In genomic region chr4:40267681-40268080, GRCm38 (mm10) we compare ENCODE assay signal across 8 mouse cellular contexts. TPM values are rescaled to one million over a fixed set of nuclear protein-coding genes. Genes with fewer than 3 reads are reported as not detected.
DNase-seq lines count a peak whose midpoint lies in the region; ATAC-seq and TF ChIP-seq lines count a peak whose summit lies in the region.

No protein-coding gene starts in this region.

- peak overlapping the region; percentile 85 for H3K4me3 ChIP-seq in neural tube, embryonic 11.5 days (ENCODE audit: low read depth, low read length)
- peak overlapping the region; percentile 87 for H3K4me3 ChIP-seq in embryonic facial prominence, embryonic 12.5 days
- H3K4me3 ChIP-seq in kidney, adult 2 months (ENCODE audit: insufficient read depth, low read depth, low read length): peak overlapping the region; percentile 97
- peak overlapping the region; percentile 66 for H3K4me3 ChIP-seq in lung, postnatal 0 days (ENCODE audit: low read depth, low read length)

- TF ChIP-seq POLR2A in kidney, adult 2 months (IDR thresholded peaks at IDR 0.05; ENCODE audit: low read depth, low read length): no peak

- no peaks in the 10 kb centered on the region for H3K36me3 ChIP-seq in neural tube, embryonic 11.5 days (ENCODE audit: control insufficient read depth, insufficient read depth, low read length)
- peaks cover 26% of the 10 kb centered on the region for H3K36me3 ChIP-seq in embryonic facial prominence, embryonic 12.5 days
- H3K36me3 ChIP-seq in kidney, adult 2 months (ENCODE audit: control insufficient read depth, insufficient read depth, low read length): no peaks in the 10 kb centered on the region; the same call in 1 of the 2 replicates
- H3K36me3 ChIP-seq in lung, postnatal 0 days (ENCODE audit: insufficient read depth, low read length): peaks cover 3% of the 10 kb centered on the region; the same call in 1 of the 2 replicates

- no peak for TF ChIP-seq CTCF in kidney, adult 2 months (conservative IDR thresholded peaks at IDR 0.05; ENCODE audit: insufficient read depth, insufficient read length, low read depth, low read length)
- TF ChIP-seq CTCF in lung, postnatal 0 days (IDR thresholded peaks at IDR 0.05): no peak

- peak overlapping the region; percentile 83 for H3K4me2 ChIP-seq in neural tube, embryonic 11.5 days (ENCODE audit: low read depth)
- H3K4me2 ChIP-seq in embryonic facial prominence, embryonic 12.5 days (replicated peaks): peak overlapping the region; percentile 92
- H3K4me2 ChIP-seq in lung, postnatal 0 days (replicated peaks; ENCODE audit: low read depth, low read length): peak overlapping the region; percentile 88

- peak overlapping the region; percentile 85 for H3K9ac ChIP-seq in neural tube, embryonic 11.5 days (ENCODE audit: low read length)
- H3K9ac ChIP-seq in embryonic facial prominence, embryonic 12.5 days: peak overlapping the region; percentile 92
- H3K9ac ChIP-seq in lung, postnatal 0 days (replicated peaks; ENCODE audit: low read depth): peak overlapping the region; percentile 61

- H3K9me3 ChIP-seq in neural tube, embryonic 11.5 days (ENCODE audit: control insufficient read depth, low read length): no peaks in the 10 kb centered on the region
- H3K9me3 ChIP-seq in embryonic facial prominence, embryonic 12.5 days: no peaks in the 10 kb centered on the region
- no peaks in the 10 kb centered on the region for H3K9me3 ChIP-seq in lung, postnatal 0 days (ENCODE audit: low read length)

- H3K27me3 ChIP-seq in neural tube, embryonic 11.5 days (ENCODE audit: control insufficient read depth, insufficient read depth, low read length): no peaks in the 10 kb centered on the region
- no peaks in the 10 kb centered on the region for H3K27me3 ChIP-seq in embryonic facial prominence, embryonic 12.5 days
- H3K27me3 ChIP-seq in kidney, adult 2 months (replicated peaks; ENCODE audit: control insufficient read depth, insufficient read depth, low read length): no peaks in the 10 kb centered on the region
- H3K27me3 ChIP-seq in lung, postnatal 0 days (replicated peaks; ENCODE audit: insufficient read depth, low read length): no peaks in the 10 kb centered on the region

- WGBS in neural tube, embryonic 11.5 days: 70% methylated on average over 7 of the region's 7 CpGs
- 66% methylated on average over 7 of the region's 7 CpGs for WGBS in embryonic facial prominence, embryonic 12.5 days
- 24% methylated on average over 7 of the region's 7 CpGs for WGBS in kidney, adult 2 months
- WGBS in lung, postnatal 0 days: 41% methylated on average over 7 of the region's 7 CpGs

- ATAC-seq in neural tube, embryonic 11.5 days (ENCODE audit: insufficient read depth, low FRiP score, low TSS enrichment): no peak
- ATAC-seq in embryonic facial prominence, embryonic 12.5 days (ENCODE audit: insufficient number of reproducible peaks, insufficient read depth, low FRiP score, low TSS enrichment): 0 out of 2 replicates have a peak, but pooled peaks have one; percentile 3
- peak; percentile 28 for ATAC-seq in lung, postnatal 0 days
- ATAC-seq in megakaryocyte-erythroid progenitor cell, adult 5-6 weeks (replicated peaks; ENCODE audit: low FRiP score, low TSS enrichment, poor library complexity, severe bottlenecking): no peak

- no peak for DNase-seq in neural tube, embryonic 11.5 days (ENCODE audit: low spot score)
- no peak for DNase-seq in neural tube, embryonic 10.5 days (ENCODE audit: extremely low spot score, low spot score)
- DNase-seq in kidney, adult 2 months: peak; percentile 83
- DNase-seq in lung, postnatal 0 days (ENCODE audit: low spot score): peak; percentile 77
- DNase-seq in urinary bladder, adult 18-20 months (ENCODE audit: low spot score in 2 of 2): no peak
- DNase-seq in spleen, postnatal 10 days (ENCODE audit: low spot score in 2 of 2): no peak

- TF ChIP-seq EP300 in lung, postnatal 0 days (IDR thresholded peaks at IDR 0.05): no peak

- peaks cover 6% of the 10 kb centered on the region; the same call in 1 of the 2 replicates for H3K4me1 ChIP-seq in neural tube, embryonic 11.5 days (ENCODE audit: control insufficient read depth, insufficient read depth, low read length)
- peaks cover 14% of the 10 kb centered on the region for H3K4me1 ChIP-seq in embryonic facial prominence, embryonic 12.5 days
- peaks cover 5% of the 10 kb centered on the region; the same call in 1 of the 2 replicates for H3K4me1 ChIP-seq in kidney, adult 2 months (ENCODE audit: control insufficient read depth, insufficient read depth, low read length)
- peaks cover 11% of the 10 kb centered on the region; the same call in 1 of the 2 replicates for H3K4me1 ChIP-seq in lung, postnatal 0 days (ENCODE audit: insufficient read depth, low read depth, low read length)

- H3K27ac ChIP-seq in neural tube, embryonic 11.5 days (ENCODE audit: low read depth, low read length): peak overlapping the region; percentile 73; the same call in 1 of the 2 replicates
- peak overlapping the region; percentile 99 for H3K27ac ChIP-seq in embryonic facial prominence, embryonic 12.5 days
- H3K27ac ChIP-seq in kidney, adult 2 months (ENCODE audit: insufficient read depth, low read depth, low read length): peak overlapping the region; percentile 88
- H3K27ac ChIP-seq in lung, postnatal 0 days (ENCODE audit: low read length): peak overlapping the region; percentile 97

RNA-seq across cellular contexts. Expression of gene Smim27, which starts 1.7 kb away (rescaled TPM):
- 21.6 and 27.7 TPM in 2 replicates for polyA plus RNA-seq in neural tube, embryonic 11.5 days (2014; fragmentation: Nextera tagmentation; extraction: Ambion mirVana)
- 30.0 and 34.6 TPM in 2 replicates for polyA plus RNA-seq in embryonic facial prominence, embryonic 12.5 days (2016; fragmentation: Nextera tagmentation; extraction: Ambion mirVana)
- 22.8 and 27.6 TPM in 2 replicates for polyA plus RNA-seq in kidney, adult 2 months (2012; rRNA removed)
- polyA plus RNA-seq in lung, postnatal 0 days (2015; fragmentation: Nextera tagmentation; extraction: Ambion mirVana): 45.6 and 57.1 TPM in 2 replicates
- 7.4 and 26.3 TPM in 2 replicates for total RNA-seq in megakaryocyte-erythroid progenitor cell, adult 5-6 weeks (2014; fragmentation: Nextera tagmentation)
- total RNA-seq in megakaryocyte-erythroid progenitor cell, adult 5-6 weeks (2017): 6.0 and 6.9 TPM in 2 replicates

RNA-seq across cellular contexts. Expression of gene Topors, which starts 2.0 kb away (rescaled TPM):
- 49.0 and 49.3 TPM in 2 replicates for polyA plus RNA-seq in neural tube, embryonic 11.5 days (2014; fragmentation: Nextera tagmentation; extraction: Ambion mirVana)
- 50.7 and 57.7 TPM in 2 replicates for polyA plus RNA-seq in embryonic facial prominence, embryonic 12.5 days (2016; fragmentation: Nextera tagmentation; extraction: Ambion mirVana)
- polyA plus RNA-seq in kidney, adult 2 months (2012; rRNA removed): 3.8 and 5.4 TPM in 2 replicates
- 25.4 and 27.9 TPM in 2 replicates for polyA plus RNA-seq in lung, postnatal 0 days (2015; fragmentation: Nextera tagmentation; extraction: Ambion mirVana)
- 27.1 and 41.9 TPM in 2 replicates for total RNA-seq in megakaryocyte-erythroid progenitor cell, adult 5-6 weeks (2014; fragmentation: Nextera tagmentation)
- 88.1 and 96.6 TPM in 2 replicates for total RNA-seq in megakaryocyte-erythroid progenitor cell, adult 5-6 weeks (2017)

RNA-seq across cellular contexts. Expression of gene Ndufb6, which starts 11.5 kb away (rescaled TPM):
- 274 and 296 TPM in 2 replicates for polyA plus RNA-seq in neural tube, embryonic 11.5 days (2014; fragmentation: Nextera tagmentation; extraction: Ambion mirVana)
- 280 and 302 TPM in 2 replicates for polyA plus RNA-seq in embryonic facial prominence, embryonic 12.5 days (2016; fragmentation: Nextera tagmentation; extraction: Ambion mirVana)
- 227 and 287 TPM in 2 replicates for polyA plus RNA-seq in kidney, adult 2 months (2012; rRNA removed)
- 207 and 222 TPM in 2 replicates for polyA plus RNA-seq in lung, postnatal 0 days (2015; fragmentation: Nextera tagmentation; extraction: Ambion mirVana)
- total RNA-seq in megakaryocyte-erythroid progenitor cell, adult 5-6 weeks (2014; fragmentation: Nextera tagmentation): 164 and 196 TPM in 2 replicates
- total RNA-seq in megakaryocyte-erythroid progenitor cell, adult 5-6 weeks (2017): 67.9 and 81.9 TPM in 2 replicates

RNA-seq across cellular contexts. Expression of gene Ddx58, which starts 28.1 kb away (rescaled TPM):
- polyA plus RNA-seq in neural tube, embryonic 11.5 days (2014; fragmentation: Nextera tagmentation; extraction: Ambion mirVana): 2.8 and 4.1 TPM in 2 replicates
- polyA plus RNA-seq in embryonic facial prominence, embryonic 12.5 days (2016; fragmentation: Nextera tagmentation; extraction: Ambion mirVana): 8.3 and 8.5 TPM in 2 replicates
- polyA plus RNA-seq in kidney, adult 2 months (2012; rRNA removed): 14.5 and 19.4 TPM in 2 replicates
- 15.3 and 18.1 TPM in 2 replicates for polyA plus RNA-seq in lung, postnatal 0 days (2015; fragmentation: Nextera tagmentation; extraction: Ambion mirVana)
- 11.3 and 14.2 TPM in 2 replicates for total RNA-seq in megakaryocyte-erythroid progenitor cell, adult 5-6 weeks (2014; fragmentation: Nextera tagmentation)
- 18.9 and 20.2 TPM in 2 replicates for total RNA-seq in megakaryocyte-erythroid progenitor cell, adult 5-6 weeks (2017)

Comparison
In these comparisons a context has a peak if more than half of its experiments do, and no peak if none do; other contexts are left out.
1. ATAC-seq: peak in embryonic facial prominence, embryonic 12.5 days (single experiment) and lung, postnatal 0 days (single experiment); none in neural tube, embryonic 11.5 days (single experiment) and megakaryocyte-erythroid progenitor cell, adult 5-6 weeks (single experiment).
2. DNase-seq: peak in kidney, adult 2 months (single experiment) and lung, postnatal 0 days (single experiment); none in neural tube, embryonic 11.5 days (single experiment), neural tube, embryonic 10.5 days (single experiment), urinary bladder, adult 18-20 months (0 of 2) and spleen, postnatal 10 days (0 of 2).
3. Peak in every context shown above with its lines, with median percentiles within 50 percentile points of each other: H3K27ac ChIP-seq, H3K4me2 ChIP-seq, H3K4me3 ChIP-seq and H3K9ac ChIP-seq.